Mouse (Mus musculus): ENCODE measurements around the gene Zp3r. TPM values are rescaled to one million over a fixed set of nuclear protein-coding genes. Genes with fewer than 3 reads are reported as not detected.

The Zp3r gene
- polyA plus RNA-seq, 1 experiment from 2014 or later, result not detected

DNA sequence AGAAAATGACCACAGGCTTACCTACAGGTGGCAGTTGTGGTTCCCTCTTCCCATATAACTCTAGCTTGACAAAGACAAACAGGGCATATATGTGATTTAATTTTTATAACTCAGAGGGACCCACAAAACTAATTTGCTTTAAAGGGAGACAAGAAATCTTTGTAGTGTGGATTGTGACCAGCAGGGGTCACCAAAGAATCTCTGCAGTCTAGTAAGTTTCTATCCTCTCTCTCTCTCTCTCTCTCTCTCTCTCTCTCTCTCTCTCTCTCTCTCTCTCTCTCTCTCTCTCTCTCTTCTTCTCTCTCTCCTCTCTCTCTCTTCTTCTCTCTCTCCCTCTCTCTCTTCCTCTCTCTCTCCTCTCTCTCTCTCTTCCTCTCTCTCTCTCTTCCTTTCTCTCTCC lies 53.5 kb downstream of the Zp3r start:
- no peak overlapping the region for H3K9ac ChIP-seq

DNA sequence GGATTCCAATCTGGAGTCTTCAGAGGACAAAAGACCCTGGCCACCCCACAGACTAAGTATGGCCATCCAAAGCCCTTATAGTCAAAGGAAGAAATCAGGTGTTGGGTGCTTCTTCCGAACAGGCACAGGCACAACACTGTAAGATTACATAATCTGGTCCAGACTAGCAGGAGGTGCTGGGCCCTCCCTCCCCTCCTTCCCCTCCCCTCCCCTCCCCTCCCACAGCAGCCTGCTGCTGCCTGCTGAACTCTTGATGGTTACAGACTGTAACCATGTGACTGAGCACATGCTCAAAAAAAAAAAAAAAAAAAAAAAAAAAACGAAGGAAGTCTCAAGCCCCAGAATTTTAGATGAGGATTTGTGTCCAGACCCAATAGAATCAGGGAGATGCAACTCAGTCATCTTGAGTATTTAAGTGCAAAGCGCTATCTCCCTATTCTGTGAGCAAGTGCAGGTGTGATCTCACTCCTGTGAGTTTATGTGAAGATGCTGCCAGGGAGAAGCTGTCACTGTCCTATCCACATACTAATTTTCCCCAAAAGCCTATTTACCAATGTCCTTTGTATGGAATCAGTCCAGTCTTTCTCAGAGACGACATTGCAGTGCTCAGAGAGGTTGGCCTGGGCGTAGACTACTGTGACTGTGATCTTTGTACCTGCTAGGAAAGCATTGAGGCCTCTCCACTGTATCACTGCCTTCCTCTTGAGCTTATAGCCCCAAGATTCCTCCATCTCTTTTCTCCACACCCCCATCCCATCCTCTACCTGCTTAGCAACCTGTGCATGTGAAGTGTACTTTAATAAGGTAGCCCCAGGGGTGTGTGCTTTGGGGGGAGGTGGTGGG lies 77.8 kb downstream of the Zp3r start:
- 72% methylated on average over 5 of the region's 5 CpGs for WGBS
- ATAC-seq (ENCODE audit: extremely low read depth, insufficient number of reproducible peaks, low FRiP score, low TSS enrichment), result no peak
- Histone ChIP-seq H3K9me3 (no peaks in the 10 kb centered on the region), H3K4me3 (no peak overlapping the region), H3K36me3 (no peaks in the 10 kb centered on the region), H3K4me1 (peaks cover 16% of the 10 kb centered on the region), H3K4me2 (no peak overlapping the region), H3K27ac (replicated peaks) (no peak overlapping the region), H3K27me3 (replicated peaks) (no peaks in the 10 kb centered on the region), H3K9ac (no peak overlapping the region)

More for the DNA sequence above, 53.5 kb downstream of the Zp3r start:
- H3K27me3 ChIP-seq (replicated peaks), result no peaks in the 10 kb centered on the region
- no peaks in the 10 kb centered on the region for H3K36me3 ChIP-seq
- no peak overlapping the region for H3K27ac ChIP-seq (replicated peaks)
- ATAC-seq (ENCODE audit: extremely low read depth, insufficient number of reproducible peaks, low FRiP score, low TSS enrichment), result no peak
- no peak overlapping the region for H3K4me3 ChIP-seq
- H3K4me2 ChIP-seq, result no peak overlapping the region
- no peaks in the 10 kb centered on the region for H3K9me3 ChIP-seq
- no peaks in the 10 kb centered on the region for H3K4me1 ChIP-seq

DNA sequence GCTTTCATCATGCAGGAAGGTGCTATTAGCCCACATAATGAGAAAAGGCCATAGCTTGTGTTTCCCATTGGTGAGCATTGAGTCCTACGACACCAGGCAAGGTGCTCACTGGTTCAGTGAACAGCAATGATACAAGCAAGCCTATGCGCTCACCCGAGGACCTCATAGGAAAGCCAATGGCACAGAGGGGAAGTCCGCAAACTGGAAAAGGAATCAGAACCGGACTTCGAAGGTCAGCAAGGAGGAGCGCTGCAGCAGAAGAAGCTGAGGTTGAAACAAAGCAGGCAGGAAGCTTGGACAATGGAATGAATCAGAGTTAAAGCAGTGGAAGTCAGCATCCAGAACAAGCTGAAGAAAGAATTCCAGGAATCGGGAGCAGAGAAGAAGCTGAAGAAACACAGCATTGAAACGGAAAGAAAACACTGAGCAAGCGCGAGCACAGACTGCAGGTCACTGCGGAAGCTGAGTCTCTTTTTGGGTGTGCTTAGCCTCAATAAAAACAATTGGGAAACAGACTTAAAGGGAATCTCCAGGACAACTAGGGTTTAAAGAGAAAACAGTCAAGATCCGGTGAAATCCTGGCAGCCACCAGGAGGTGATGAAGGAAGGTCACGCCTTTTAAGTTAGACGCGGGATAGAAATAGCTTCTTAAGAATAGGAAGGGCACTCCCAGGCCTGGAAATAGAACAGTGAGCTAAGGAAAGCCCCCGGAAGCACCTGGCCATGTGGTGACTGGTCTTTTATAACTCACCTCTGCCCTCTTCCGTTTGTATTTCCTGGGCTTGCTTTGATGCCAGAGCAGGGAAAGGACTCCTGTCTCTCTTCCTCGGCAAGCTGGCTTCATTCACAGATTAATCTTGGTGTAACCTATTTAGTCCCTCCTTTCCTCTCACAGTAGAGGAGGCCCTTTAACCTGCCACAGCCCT lies 78.9 kb downstream of the Zp3r start:
- Histone ChIP-seq H3K4me2 (peak overlapping the region; percentile 51), H3K9me3 (no peaks in the 10 kb centered on the region), H3K27me3 (replicated peaks) (no peaks in the 10 kb centered on the region), H3K9ac (0 out of 2 replicates have a peak overlapping the region, but pooled peaks have one; percentile 28), H3K27ac (replicated peaks) (peak overlapping the region; percentile 56), H3K4me1 (peaks cover 16% of the 10 kb centered on the region), H3K4me3 (peak overlapping the region; percentile 9; the same call in 1 of the 2 replicates), H3K36me3 (no peaks in the 10 kb centered on the region)
- no peak for ATAC-seq (ENCODE audit: extremely low read depth, insufficient number of reproducible peaks, low FRiP score, low TSS enrichment)
- 39% methylated on average over 19 of the region's 19 CpGs for WGBS

DNA sequence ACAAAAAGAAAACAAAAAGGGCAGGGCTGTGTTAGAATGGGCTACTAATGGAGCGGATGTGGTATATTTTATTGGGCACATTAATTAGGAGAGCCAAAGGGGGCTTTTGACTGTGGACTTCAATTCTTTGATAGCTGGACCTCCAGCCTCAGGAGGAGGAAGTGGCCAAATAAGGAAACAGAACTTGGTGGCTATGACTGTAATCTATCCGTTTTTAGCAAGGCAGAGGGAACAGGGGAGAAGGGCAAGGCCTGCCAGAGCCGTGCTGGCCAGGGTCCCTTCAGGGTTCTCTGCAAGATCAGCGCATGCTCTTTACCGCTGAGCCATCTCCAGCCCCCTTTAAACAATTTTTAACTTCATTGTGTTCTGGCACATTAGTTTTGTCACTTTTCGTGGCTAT lies 79.7 kb downstream of the Zp3r start:
- Histone ChIP-seq H3K4me2 (no peak overlapping the region), H3K36me3 (no peaks in the 10 kb centered on the region), H3K4me1 (peaks cover 16% of the 10 kb centered on the region), H3K9me3 (no peaks in the 10 kb centered on the region), H3K4me3 (no peak overlapping the region), H3K9ac (no peak overlapping the region), H3K27ac (replicated peaks) (peak overlapping the region; percentile 56; the same call in 1 of the 2 replicates), H3K27me3 (replicated peaks) (no peaks in the 10 kb centered on the region)
- no peak for ATAC-seq (ENCODE audit: extremely low read depth, insufficient number of reproducible peaks, low FRiP score, low TSS enrichment)
- WGBS, result 56% methylated on average over 6 of the region's 6 CpGs

DNA sequence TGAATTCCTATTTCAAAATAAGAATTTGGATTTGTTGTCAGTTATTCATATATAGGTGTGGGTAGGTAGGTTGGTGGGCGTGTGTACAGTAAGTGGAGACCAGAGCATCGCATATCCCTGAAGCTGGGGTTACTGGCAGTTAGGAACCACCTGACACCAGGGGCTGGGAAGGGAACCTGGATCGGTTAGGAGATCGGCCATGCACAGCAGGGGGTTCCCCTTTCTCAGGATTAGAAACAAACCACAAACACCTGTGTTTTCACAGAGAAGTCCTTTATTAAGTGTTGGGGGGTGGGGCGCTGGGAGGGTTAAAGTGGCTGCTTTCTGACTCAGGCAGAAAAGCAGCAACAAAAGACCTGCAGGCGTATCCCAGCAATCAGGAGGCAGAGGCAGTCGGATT lies 80.3 kb downstream of the Zp3r start:
- no peak for ATAC-seq (ENCODE audit: extremely low read depth, insufficient number of reproducible peaks, low FRiP score, low TSS enrichment)
- H3K9ac ChIP-seq, result no peak overlapping the region
- WGBS, result 70% methylated on average over 7 of the region's 7 CpGs
- H3K36me3 ChIP-seq, result no peaks in the 10 kb centered on the region
- H3K4me3 ChIP-seq, result no peak overlapping the region
- H3K4me2 ChIP-seq, result no peak overlapping the region
- H3K27ac ChIP-seq (replicated peaks), result no peak overlapping the region
- H3K27me3 ChIP-seq (replicated peaks), result no peaks in the 10 kb centered on the region
- no peaks in the 10 kb centered on the region for H3K9me3 ChIP-seq
- H3K4me1 ChIP-seq, result peaks cover 16% of the 10 kb centered on the region

DNA sequence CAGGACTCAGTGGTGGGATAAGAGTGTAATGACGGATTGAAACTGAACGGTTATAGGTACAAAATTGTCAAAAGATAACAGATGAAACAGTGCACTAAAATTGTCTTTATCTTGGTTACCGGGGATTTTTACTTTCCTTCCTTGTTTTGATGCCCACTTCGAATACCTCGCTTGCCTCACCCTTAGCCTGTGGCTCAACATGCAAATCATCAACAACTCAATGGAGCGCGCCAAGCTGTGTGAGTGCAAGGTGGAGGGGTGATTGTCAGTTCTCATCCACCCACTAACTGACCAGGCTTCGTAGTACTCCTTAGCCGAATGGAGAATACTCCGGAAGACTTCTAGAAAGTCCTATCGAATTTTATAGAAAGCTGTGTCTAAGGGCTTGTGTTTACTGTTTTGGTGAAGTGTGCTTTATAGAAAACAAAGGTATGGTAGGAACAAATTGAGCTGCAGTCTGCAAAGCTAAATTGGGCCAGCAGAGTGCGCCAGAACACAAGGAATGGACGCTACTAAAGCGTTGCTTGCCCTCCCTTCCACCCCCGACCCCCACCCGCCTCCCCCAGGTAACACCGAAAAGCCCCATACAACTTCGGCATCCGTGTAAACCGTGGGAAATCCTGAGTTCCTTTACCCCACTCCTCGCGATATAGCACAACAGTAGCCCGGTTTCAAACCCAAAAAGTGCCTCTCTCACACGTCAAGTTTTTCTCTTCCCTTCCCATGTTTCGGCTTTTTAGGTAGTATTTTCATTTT lies 81.6 kb downstream of the Zp3r start:
- Histone ChIP-seq H3K36me3 (no peaks in the 10 kb centered on the region), H3K27me3 (replicated peaks) (no peaks in the 10 kb centered on the region), H3K9me3 (no peaks in the 10 kb centered on the region), H3K4me2 (peak overlapping the region; percentile 66), H3K4me3 (peak overlapping the region; percentile 43), H3K4me1 (peaks cover 16% of the 10 kb centered on the region), H3K27ac (replicated peaks) (no peak overlapping the region), H3K9ac (peak overlapping the region; percentile 70)
- 22% methylated on average over 25 of the region's 25 CpGs for WGBS
- no peak for ATAC-seq (ENCODE audit: extremely low read depth, insufficient number of reproducible peaks, low FRiP score, low TSS enrichment)

Other genes starting within 250 kb of the Zp3r start
- gene Cd55b, start 206.6 kb downstream of the Zp3r start, polyA plus RNA-seq (2015; fragmentation: Nextera tagmentation; extraction: Ambion mirVana), result not detected in 2 replicates
- gene Cd55, start 166.9 kb downstream of the Zp3r start, polyA plus RNA-seq (2015; fragmentation: Nextera tagmentation; extraction: Ambion mirVana), result 11.1 and 13.6 TPM in 2 replicates
- gene C4bp, start 32.0 kb upstream of the Zp3r start, polyA plus RNA-seq (2015; fragmentation: Nextera tagmentation; extraction: Ambion mirVana), result 0.09 TPM in 1 of 2 replicates, not detected in the other
- gene Gm29427, start 86.2 kb upstream of the Zp3r start, polyA plus RNA-seq (2015; fragmentation: Nextera tagmentation; extraction: Ambion mirVana), result 0.11 TPM in 1 of 2 replicates, not detected in the other
- 9.4 and 10.1 TPM in 2 replicates for gene Yod1, start 87.7 kb upstream of the Zp3r start, polyA plus RNA-seq (2015; fragmentation: Nextera tagmentation; extraction: Ambion mirVana)
- gene Pfkfb2, start 99.6 kb upstream of the Zp3r start, polyA plus RNA-seq (2015; fragmentation: Nextera tagmentation; extraction: Ambion mirVana), result 5.3 and 6.7 TPM in 2 replicates
- 1.0 TPM in 2 replicates for gene AA986860, start 102.4 kb upstream of the Zp3r start, polyA plus RNA-seq (2015; fragmentation: Nextera tagmentation; extraction: Ambion mirVana)
- gene Fcamr, start 171.3 kb upstream of the Zp3r start, polyA plus RNA-seq (2015; fragmentation: Nextera tagmentation; extraction: Ambion mirVana), result 0.10 TPM in 1 of 2 replicates, not detected in the other
- not detected in 2 replicates for gene Pigr, start 197.1 kb upstream of the Zp3r start, polyA plus RNA-seq (2015; fragmentation: Nextera tagmentation; extraction: Ambion mirVana)
- gene Fcmr, start 236.0 kb upstream of the Zp3r start, polyA plus RNA-seq (2015; fragmentation: Nextera tagmentation; extraction: Ambion mirVana), result 1.1 TPM in 2 replicates